Mouse (Mus musculus): ENCODE measurements around the gene Sik3. TPM values are rescaled to one million over a fixed set of nuclear protein-coding genes. Genes with fewer than 3 reads are reported as not detected.
A peak's percentile ranks its signal among the peaks of the same experiment; 100 is the strongest.

Gene Sik3
- total and polyA plus RNA-seq, 3 experiments = 30.7 to 81.1 (median 62.1) TPM

DNA sequence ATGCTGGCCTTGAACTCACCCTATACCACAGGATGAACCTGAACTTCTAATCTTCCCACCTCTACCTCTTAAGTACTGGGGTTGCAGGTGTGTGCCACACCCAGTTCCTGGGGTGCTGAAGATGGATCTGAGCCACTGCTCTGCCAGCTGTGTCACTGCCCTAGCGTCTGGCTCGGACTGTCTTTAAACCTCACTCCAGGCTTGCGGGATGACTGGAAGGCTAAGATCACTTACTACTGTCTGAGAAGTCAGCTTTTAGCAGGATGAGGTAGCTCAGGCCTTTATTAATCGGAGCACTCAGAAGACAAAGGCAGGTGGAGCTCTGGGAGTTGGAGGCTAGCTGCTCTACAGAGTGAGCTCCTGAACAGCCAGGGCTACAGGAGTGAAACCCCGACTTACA lies 17.6 kb downstream of the Sik3 start:
- Histone ChIP-seq H3K79me2 (replicated peaks; ENCODE audit: control insufficient read depth, insufficient read depth, low read length) (peaks cover 9% of the 10 kb centered on the region), H3K36me3 (ENCODE audit: control insufficient read depth, insufficient read depth, low read length) (peaks cover 13% of the 10 kb centered on the region), H3K27me3 (ENCODE audit: control insufficient read depth, insufficient read depth, low read length) (no peaks in the 10 kb centered on the region), H3K4me1 (ENCODE audit: control insufficient read depth, insufficient read depth, low read length) (peaks cover 22% of the 10 kb centered on the region), H3K9ac (ENCODE audit: low read depth, low read length) (no peak overlapping the region), H3K4me3 (no peak overlapping the region), H3K27ac (no peak overlapping the region)
- intact Hi-C loops (cut with DNase I) = no loop called here
- TF ChIP-seq POLR2A (IDR thresholded peaks at IDR 0.05; ENCODE audit: insufficient read depth, low read depth, low read length) (no peak), CTCF (IDR thresholded peaks at IDR 0.05) (no peak), EP300 (IDR thresholded peaks at IDR 0.05; ENCODE audit: insufficient read depth, low read depth, low read length) (no peak)
- 78% methylated on average over 5 of the region's 5 CpGs for WGBS
- DNase-seq = no peak

DNA sequence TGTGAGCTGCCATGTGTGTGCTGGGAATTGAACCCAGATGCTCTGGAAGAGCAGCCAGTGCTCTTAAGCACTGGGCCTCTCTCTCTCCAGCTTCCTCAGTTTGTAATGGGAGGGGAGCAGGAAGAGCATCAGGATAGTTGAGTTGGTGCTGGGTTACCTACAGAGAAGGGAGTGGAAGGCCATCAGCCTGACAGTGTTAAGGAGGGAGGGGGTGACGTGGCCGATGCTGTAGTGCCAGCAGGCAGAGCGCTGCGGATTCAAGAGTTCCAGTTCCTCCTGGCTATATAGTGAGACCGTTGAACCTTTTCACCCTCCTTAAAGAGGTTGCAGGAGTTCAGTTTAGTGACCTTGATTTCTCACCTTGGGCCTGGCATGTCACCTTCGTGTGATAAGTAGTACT lies 18.3 kb downstream of the Sik3 start:
- Histone ChIP-seq H3K27me3 (ENCODE audit: control insufficient read depth, insufficient read depth, low read length) (no peaks in the 10 kb centered on the region), H3K36me3 (ENCODE audit: control insufficient read depth, insufficient read depth, low read length) (peaks cover 13% of the 10 kb centered on the region), H3K9ac (ENCODE audit: low read depth, low read length) (no peak overlapping the region), H3K27ac (peak overlapping the region; percentile 29), H3K79me2 (replicated peaks; ENCODE audit: control insufficient read depth, insufficient read depth, low read length) (peaks cover 5% of the 10 kb centered on the region), H3K4me1 (ENCODE audit: control insufficient read depth, insufficient read depth, low read length) (peaks cover 25% of the 10 kb centered on the region), H3K4me3 (no peak overlapping the region)
- WGBS = 63% methylated on average over 6 of the region's 6 CpGs
- no peak for TF ChIP-seq CTCF (IDR thresholded peaks at IDR 0.05)
- no peak for TF ChIP-seq POLR2A (IDR thresholded peaks at IDR 0.05; ENCODE audit: insufficient read depth, low read depth, low read length)
- no peak for TF ChIP-seq EP300 (IDR thresholded peaks at IDR 0.05; ENCODE audit: insufficient read depth, low read depth, low read length)
- intact Hi-C loops (cut with DNase I) = no loop called here
- no peak for DNase-seq

DNA sequence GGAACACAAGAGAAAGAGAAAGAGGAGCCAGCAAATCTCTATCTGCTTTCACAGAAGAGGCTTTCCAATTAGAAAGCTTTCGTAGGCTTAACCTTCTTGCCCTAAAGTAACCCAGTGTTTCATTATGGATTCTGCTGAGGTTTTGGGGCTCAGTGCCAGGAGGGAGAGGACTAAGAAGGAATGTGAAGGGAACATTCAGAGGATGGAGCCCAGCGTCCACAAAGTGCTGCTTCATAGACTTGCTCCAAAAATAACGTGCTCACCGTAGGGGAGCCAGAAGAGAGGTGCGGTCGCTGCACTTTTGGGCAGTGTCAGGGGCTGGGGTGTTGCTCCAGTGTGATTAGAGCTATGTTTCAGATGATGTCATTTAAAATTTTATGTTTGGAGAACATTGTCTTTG lies 19.6 kb downstream of the Sik3 start:
- intact Hi-C loops (cut with DNase I) = no loop called here
- H3K27me3 ChIP-seq (ENCODE audit: control insufficient read depth, insufficient read depth, low read length) = no peaks in the 10 kb centered on the region
- 34% methylated on average over 6 of the region's 6 CpGs for WGBS
- peak overlapping the region; percentile 36; the same call in 1 of the 2 replicates for H3K27ac ChIP-seq
- TF ChIP-seq CTCF (IDR thresholded peaks at IDR 0.05) = no peak
- TF ChIP-seq EP300 (IDR thresholded peaks at IDR 0.05; ENCODE audit: insufficient read depth, low read depth, low read length) = no peak
- TF ChIP-seq POLR2A (IDR thresholded peaks at IDR 0.05; ENCODE audit: insufficient read depth, low read depth, low read length) = no peak
- H3K36me3 ChIP-seq (ENCODE audit: control insufficient read depth, insufficient read depth, low read length) = peaks cover 13% of the 10 kb centered on the region
- H3K4me3 ChIP-seq = no peak overlapping the region
- peaks cover 24% of the 10 kb centered on the region for H3K4me1 ChIP-seq (ENCODE audit: control insufficient read depth, insufficient read depth, low read length)
- peak; percentile 49 to 62 for DNase-seq
- no peak overlapping the region for H3K9ac ChIP-seq (ENCODE audit: low read depth, low read length)
- H3K79me2 ChIP-seq (replicated peaks; ENCODE audit: control insufficient read depth, insufficient read depth, low read length) = peaks cover 6% of the 10 kb centered on the region

DNA sequence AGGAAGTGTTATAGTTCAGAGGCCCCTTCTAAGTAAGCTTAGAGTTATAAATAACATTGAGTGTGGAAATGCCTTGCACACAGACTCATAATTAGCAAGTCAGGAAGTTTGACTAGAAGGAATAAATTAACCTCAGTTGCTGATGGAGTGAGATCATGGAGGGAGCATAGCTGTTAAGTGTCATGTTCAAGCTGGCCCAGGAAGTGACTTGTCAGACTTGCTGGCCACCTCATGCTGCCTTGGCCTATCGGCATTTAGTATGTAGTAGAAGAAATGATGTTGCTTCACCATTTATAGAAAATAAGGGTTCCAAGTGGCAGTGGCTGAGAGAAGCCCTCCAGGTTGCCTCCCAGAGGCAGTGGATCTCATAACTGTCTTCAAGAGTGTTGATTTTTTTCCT lies 20.4 kb downstream of the Sik3 start:
- 35% methylated on average over 1 of the region's 1 CpGs for WGBS
- Histone ChIP-seq H3K4me1 (ENCODE audit: control insufficient read depth, insufficient read depth, low read length) (peaks cover 22% of the 10 kb centered on the region), H3K4me3 (no peak overlapping the region), H3K79me2 (replicated peaks; ENCODE audit: control insufficient read depth, insufficient read depth, low read length) (peaks cover 5% of the 10 kb centered on the region), H3K27me3 (ENCODE audit: control insufficient read depth, insufficient read depth, low read length) (no peaks in the 10 kb centered on the region), H3K9ac (ENCODE audit: low read depth, low read length) (no peak overlapping the region), H3K36me3 (ENCODE audit: control insufficient read depth, insufficient read depth, low read length) (peaks cover 13% of the 10 kb centered on the region), H3K27ac (no peak overlapping the region)
- intact Hi-C loops (cut with DNase I) = no loop called here
- no peak for DNase-seq
- no peak for TF ChIP-seq POLR2A (IDR thresholded peaks at IDR 0.05; ENCODE audit: insufficient read depth, low read depth, low read length)
- no peak for TF ChIP-seq EP300 (IDR thresholded peaks at IDR 0.05; ENCODE audit: insufficient read depth, low read depth, low read length)
- TF ChIP-seq CTCF (IDR thresholded peaks at IDR 0.05) = no peak

DNA sequence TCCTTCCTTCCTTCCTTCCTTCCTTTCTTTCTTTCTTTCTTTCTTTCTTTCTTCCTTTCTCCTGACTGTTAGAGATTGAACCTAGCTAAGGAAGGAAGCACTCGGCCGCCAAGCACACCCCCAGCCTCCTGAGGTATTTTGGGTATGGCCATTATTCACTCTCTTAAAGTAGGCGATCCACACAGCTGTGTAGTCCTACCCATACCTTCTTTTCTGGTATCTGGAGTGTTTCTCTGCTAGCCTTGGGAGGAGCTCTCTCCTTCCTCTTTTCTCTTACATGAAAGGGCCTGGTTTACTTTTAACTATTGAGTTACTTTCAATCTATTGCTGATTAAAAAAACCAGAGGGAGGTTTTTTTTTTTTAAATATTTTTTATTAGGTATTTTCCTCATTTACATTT lies 21.2 kb downstream of the Sik3 start:
- peaks cover 21% of the 10 kb centered on the region for H3K4me1 ChIP-seq (ENCODE audit: control insufficient read depth, insufficient read depth, low read length)
- TF ChIP-seq CTCF (IDR thresholded peaks at IDR 0.05) = no peak
- no peak for TF ChIP-seq EP300 (IDR thresholded peaks at IDR 0.05; ENCODE audit: insufficient read depth, low read depth, low read length)
- TF ChIP-seq POLR2A (IDR thresholded peaks at IDR 0.05; ENCODE audit: insufficient read depth, low read depth, low read length) = no peak
- H3K27ac ChIP-seq = no peak overlapping the region
- DNase-seq = no peak
- intact Hi-C loops (cut with DNase I) = no loop called here
- WGBS = 54% methylated on average over 3 of the region's 3 CpGs
- H3K79me2 ChIP-seq (replicated peaks; ENCODE audit: control insufficient read depth, insufficient read depth, low read length) = peaks cover 8% of the 10 kb centered on the region
- peaks cover 13% of the 10 kb centered on the region for H3K36me3 ChIP-seq (ENCODE audit: control insufficient read depth, insufficient read depth, low read length)
- no peak overlapping the region for H3K9ac ChIP-seq (ENCODE audit: low read depth, low read length)
- no peak overlapping the region for H3K4me3 ChIP-seq
- no peaks in the 10 kb centered on the region for H3K27me3 ChIP-seq (ENCODE audit: control insufficient read depth, insufficient read depth, low read length)

DNA sequence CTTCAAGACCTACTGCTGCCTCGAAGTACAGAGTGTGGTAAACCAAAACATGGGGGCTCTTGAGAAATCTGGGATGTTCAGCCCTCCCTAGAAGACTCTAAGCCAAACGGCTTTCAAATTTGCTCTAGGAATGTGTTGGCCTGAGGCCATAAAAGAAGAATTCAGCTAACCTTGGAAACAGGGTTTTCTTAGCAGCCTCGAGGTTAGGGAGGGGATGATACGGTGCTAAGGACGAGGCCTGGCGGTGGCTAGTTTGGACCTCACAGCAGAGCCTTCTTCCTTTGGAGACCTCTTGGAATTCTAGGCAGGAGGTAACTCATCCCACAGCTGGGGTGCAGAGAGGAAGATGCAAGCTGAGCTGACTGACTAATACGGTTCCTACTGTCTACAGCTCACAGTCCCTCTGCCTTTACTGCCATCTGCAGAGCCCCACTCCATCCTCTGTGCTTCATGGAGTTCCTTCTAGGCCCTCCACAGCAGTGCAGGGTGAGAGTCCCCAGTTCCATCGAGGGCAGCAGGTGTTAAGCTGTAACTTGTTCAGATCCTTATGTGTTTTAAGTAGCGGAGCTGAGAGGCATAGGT lies 22.8 kb downstream of the Sik3 start:
- peaks cover 10% of the 10 kb centered on the region for H3K36me3 ChIP-seq (ENCODE audit: control insufficient read depth, insufficient read depth, low read length)
- WGBS = 36% methylated on average over 9 of the region's 9 CpGs
- intact Hi-C loops (cut with DNase I) = no loop called here
- no peak overlapping the region for H3K9ac ChIP-seq (ENCODE audit: low read depth, low read length)
- no peak overlapping the region for H3K27ac ChIP-seq
- H3K4me3 ChIP-seq = no peak overlapping the region
- H3K4me1 ChIP-seq (ENCODE audit: control insufficient read depth, insufficient read depth, low read length) = peaks cover 19% of the 10 kb centered on the region
- H3K27me3 ChIP-seq (ENCODE audit: control insufficient read depth, insufficient read depth, low read length) = no peaks in the 10 kb centered on the region
- TF ChIP-seq EP300 (IDR thresholded peaks at IDR 0.05; ENCODE audit: insufficient read depth, low read depth, low read length) (no peak), POLR2A (IDR thresholded peaks at IDR 0.05; ENCODE audit: insufficient read depth, low read depth, low read length) (no peak), CTCF (IDR thresholded peaks at IDR 0.05) (no peak)
- no peak for DNase-seq
- peaks cover 9% of the 10 kb centered on the region for H3K79me2 ChIP-seq (replicated peaks; ENCODE audit: control insufficient read depth, insufficient read depth, low read length)
